Mouse (Mus musculus): Measurements from ENCODE around the gene Pus3. TPM values are rescaled to one million over a fixed set of nuclear protein-coding genes. Genes with fewer than 3 reads are reported as not detected.

The Pus3 gene
- polyA plus RNA-seq, 1 experiment from 2014 or later, result 23.9 TPM

Other genes with a start within 250 kb of the Pus3 start
- 12.7 and 13.8 TPM in 2 replicates for gene Cdon, start 137.5 kb upstream of the Pus3 start, polyA plus RNA-seq (2014; fragmentation: Nextera tagmentation; extraction: Ambion mirVana)
- gene Gm1113, start 40.3 kb upstream of the Pus3 start, polyA plus RNA-seq (2014; fragmentation: Nextera tagmentation; extraction: Ambion mirVana), result not detected in 2 replicates
- gene Ddx25, start 67 bp upstream of the Pus3 start, polyA plus RNA-seq (2014; fragmentation: Nextera tagmentation; extraction: Ambion mirVana), result 2.8 TPM in 2 replicates
- 0.51 and 0.69 TPM in 2 replicates for gene Pate2, start 11.7 kb downstream of the Pus3 start, polyA plus RNA-seq (2014; fragmentation: Nextera tagmentation; extraction: Ambion mirVana)
- 15.1 and 17.4 TPM in 2 replicates for gene Hyls1, start 11.8 kb downstream of the Pus3 start, polyA plus RNA-seq (2014; fragmentation: Nextera tagmentation; extraction: Ambion mirVana)
- gene Pate4, start 53.3 kb downstream of the Pus3 start, polyA plus RNA-seq (2014; fragmentation: Nextera tagmentation; extraction: Ambion mirVana), result not detected in 2 replicates
- gene Pate3, start 89.6 kb downstream of the Pus3 start, polyA plus RNA-seq (2014; fragmentation: Nextera tagmentation; extraction: Ambion mirVana), result not detected in 2 replicates
- gene Pate1, start 128.8 kb downstream of the Pus3 start, polyA plus RNA-seq (2014; fragmentation: Nextera tagmentation; extraction: Ambion mirVana), result not detected in 2 replicates
- not detected in 2 replicates for gene Gm17677, start 182.5 kb downstream of the Pus3 start, polyA plus RNA-seq (2014; fragmentation: Nextera tagmentation; extraction: Ambion mirVana)
- gene Gm17727, start 219.5 kb downstream of the Pus3 start, polyA plus RNA-seq (2014; fragmentation: Nextera tagmentation; extraction: Ambion mirVana), result not detected in 2 replicates
- gene Gm27235, start 231.5 kb downstream of the Pus3 start, polyA plus RNA-seq (2014; fragmentation: Nextera tagmentation; extraction: Ambion mirVana), result not detected in 2 replicates
- gene D730048I06Rik, start 231.5 kb downstream of the Pus3 start, polyA plus RNA-seq (2014; fragmentation: Nextera tagmentation; extraction: Ambion mirVana), result not detected in 2 replicates

Measured in stomach, embryonic 14.5 days (tissue).